Mouse (Mus musculus) intestine, embryonic 16.5 days (tissue): ENCODE measurements at regions not wholly inside any gene's neighbourhood (a gene's known extent, or its start where the extent isn't known, plus 50 kb on each side); places are given as distances from the start of the nearest gene placed in this dataset.
A peak's percentile ranks its signal among the peaks of the same experiment; 100 is the strongest.
"Not testable (repeated sequence)": the region's sequence is repeated elsewhere in the genome, so short reads cannot be mapped to it uniquely, and the experiment has no call there.

Source experiments
- ATAC-seq: fragments of 200-750 bp; cut with Nextera tagmentation; 2 replicates; pipeline ENCODE4 v1.8.0; 2017; ENCODE audit warnings: moderate TSS enrichment, moderate library complexity
- H3K27ac ChIP-seq: fragments of 300-500 bp; sonication (generic); 2 replicates; pipeline ENCODE4 v1.5.1; 2014; ENCODE audit warnings: mild to moderate bottlenecking, low read length
- H3K27me3 ChIP-seq: fragments of 300-500 bp; sonication (generic); replicated peaks from 2 replicates; pipeline ENCODE4 v1.6.1; 2014; ENCODE audit warnings: low read length, control low read depth, mixed read lengths; ENCODE audit not compliant: control insufficient read depth, insufficient read depth
- H3K36me3 ChIP-seq: fragments of 300-500 bp; sonication (generic); 2 replicates; pipeline ENCODE4 v1.6.1; 2014; ENCODE audit warnings: low read length, control low read depth; ENCODE audit not compliant: control insufficient read depth, insufficient read depth
- H3K4me1 ChIP-seq: fragments of 300-500 bp; sonication (generic); 2 replicates; pipeline ENCODE4 v1.6.1; 2014; ENCODE audit warnings: low read length, control low read depth, mixed read lengths; ENCODE audit not compliant: control insufficient read depth, insufficient read depth
- H3K4me2 ChIP-seq: fragments of 300-500 bp; sonication (generic); 2 replicates; pipeline ENCODE4 v1.6.1; 2014; ENCODE audit warnings: low read depth, low read length, control low read depth
- H3K4me3 ChIP-seq: fragments of 300-500 bp; sonication (generic); 2 replicates; pipeline ENCODE4 v1.5.1; 2014; ENCODE audit warnings: mild to moderate bottlenecking, low read length
- H3K9ac ChIP-seq: fragments of 300-500 bp; sonication (generic); 2 replicates; pipeline ENCODE4 v1.6.1; 2014; ENCODE audit warnings: low read depth, low read length
- H3K9me3 ChIP-seq: fragments of 300-500 bp; sonication (generic); 2 replicates; pipeline ENCODE4 v1.6.1; 2016; ENCODE audit warnings: low read length, control low read depth; ENCODE audit not compliant: control insufficient read depth
- WGBS: fragments of 180-500 bp; shearing (Covaris S2); extraction: QIAGEN DNeasy Blood & Tissue Kit; methylation state at CpG from one replicate; pipeline ENCODE4 v1.1.7; 2014; 5-methylcytosine and 5-hydroxymethylcytosine counted together

DNA sequence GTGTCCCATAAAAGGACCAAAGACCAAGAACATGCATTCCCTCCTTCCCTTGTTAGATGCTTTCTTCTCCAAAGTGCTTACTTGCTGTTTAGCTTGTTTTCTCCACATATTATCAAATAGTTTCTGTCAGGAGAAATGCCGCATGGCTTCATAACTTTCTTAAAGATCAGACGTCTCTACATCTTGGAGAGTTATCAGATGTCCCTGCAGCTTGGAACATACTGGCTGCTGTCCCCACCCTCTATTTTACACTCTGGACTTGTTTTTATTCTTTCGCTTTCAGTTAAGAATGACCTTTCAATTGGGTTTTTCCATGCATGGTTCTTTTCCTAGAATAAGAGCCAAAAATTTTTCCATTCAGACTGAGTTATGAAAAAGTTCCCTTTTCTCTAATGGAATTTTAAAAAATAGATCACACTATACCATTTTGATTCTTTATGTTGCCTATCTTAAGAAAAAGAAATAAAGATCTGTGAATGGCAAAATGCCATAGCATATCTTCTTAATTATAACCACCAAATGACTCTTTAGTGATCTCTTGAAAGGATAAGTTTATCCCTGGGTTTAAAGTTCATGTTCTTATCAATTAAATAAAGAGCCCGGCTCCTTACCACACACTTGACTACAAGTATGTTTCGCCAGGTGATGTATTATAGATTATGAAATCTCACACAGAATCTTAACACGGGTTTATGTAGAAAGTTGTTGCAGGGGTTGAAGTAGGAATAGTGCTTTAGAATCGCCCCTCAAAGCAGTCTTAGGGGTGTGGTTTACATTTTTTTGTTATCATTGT, 232.1 kb downstream of the Nfkbiz start:
- Histone ChIP-seq H3K9me3 (no peaks in the 10 kb centered on the region), H3K4me3 (no peak overlapping the region), H3K36me3 (no peaks in the 10 kb centered on the region), H3K27me3 (no peaks in the 10 kb centered on the region), H3K9ac (no peak overlapping the region), H3K4me1 (no peaks in the 10 kb centered on the region), H3K27ac (no peak overlapping the region), H3K4me2 (no peak overlapping the region)
- ATAC-seq: peak; percentile 59
- 60% methylated on average over 7 of the region's 7 CpGs for WGBS

DNA sequence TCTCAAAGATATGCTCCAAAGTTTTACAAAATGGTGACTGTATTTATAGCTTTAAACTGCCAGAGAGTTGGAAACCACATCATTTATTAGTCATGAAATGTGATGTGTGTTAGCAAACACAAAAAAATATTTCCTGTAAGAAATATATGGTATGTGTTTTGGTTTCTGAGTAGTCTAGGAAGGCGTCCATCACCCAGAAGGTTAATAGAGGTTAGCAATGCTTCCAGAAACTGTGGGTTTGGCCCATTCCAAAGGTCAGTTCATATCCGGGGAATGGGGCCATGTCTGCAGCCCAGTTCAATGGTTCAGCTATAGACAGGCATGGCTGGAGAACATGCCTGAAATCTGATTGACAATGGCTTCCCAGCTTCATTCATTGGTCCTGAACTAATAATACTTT, 235.1 kb downstream of the Nfkbiz start:
- Histone ChIP-seq H3K27ac (no peak overlapping the region), H3K4me2 (no peak overlapping the region), H3K4me1 (no peaks in the 10 kb centered on the region), H3K27me3 (no peaks in the 10 kb centered on the region), H3K9ac (no peak overlapping the region), H3K9me3 (no peaks in the 10 kb centered on the region), H3K36me3 (no peaks in the 10 kb centered on the region), H3K4me3 (no peak overlapping the region)
- no peak for ATAC-seq
- 72% methylated on average over 2 of the region's 2 CpGs for WGBS

DNA sequence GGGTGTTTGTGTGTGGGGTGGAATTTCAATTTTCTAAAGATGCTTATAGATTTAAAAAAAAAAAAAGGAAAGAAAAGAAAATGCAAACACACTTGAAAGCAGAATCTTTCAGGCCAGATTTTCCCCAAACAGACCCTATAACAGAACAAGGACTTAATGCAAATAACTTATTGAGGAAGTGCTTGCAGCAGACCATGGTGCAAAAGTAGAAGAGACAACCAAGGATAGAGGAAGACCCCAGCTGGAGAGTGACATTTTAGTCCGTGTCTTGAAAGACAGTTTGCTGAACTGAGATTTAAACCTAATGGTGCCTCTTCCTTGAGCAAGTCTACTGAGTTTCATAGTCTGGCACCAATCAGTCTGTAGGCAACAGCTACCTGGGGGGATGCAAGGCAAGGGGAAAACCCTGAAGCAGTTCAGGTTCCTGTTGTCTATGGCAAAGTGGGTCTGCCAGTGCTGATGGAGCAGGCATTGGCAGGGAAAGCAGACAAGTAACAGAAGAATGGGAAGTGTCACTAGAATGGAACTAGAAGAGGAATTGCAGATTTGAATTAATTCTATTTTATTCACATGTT, 249.2 kb downstream of the Nfkbiz start:
- Histone ChIP-seq H3K4me3 (no peak overlapping the region), H3K4me2 (no peak overlapping the region), H3K36me3 (no peaks in the 10 kb centered on the region), H3K9ac (no peak overlapping the region), H3K27ac (no peak overlapping the region), H3K27me3 (no peaks in the 10 kb centered on the region), H3K4me1 (no peaks in the 10 kb centered on the region), H3K9me3 (no peaks in the 10 kb centered on the region)
- no peak for ATAC-seq
- 77% methylated on average over 1 of the region's 1 CpGs for WGBS

DNA sequence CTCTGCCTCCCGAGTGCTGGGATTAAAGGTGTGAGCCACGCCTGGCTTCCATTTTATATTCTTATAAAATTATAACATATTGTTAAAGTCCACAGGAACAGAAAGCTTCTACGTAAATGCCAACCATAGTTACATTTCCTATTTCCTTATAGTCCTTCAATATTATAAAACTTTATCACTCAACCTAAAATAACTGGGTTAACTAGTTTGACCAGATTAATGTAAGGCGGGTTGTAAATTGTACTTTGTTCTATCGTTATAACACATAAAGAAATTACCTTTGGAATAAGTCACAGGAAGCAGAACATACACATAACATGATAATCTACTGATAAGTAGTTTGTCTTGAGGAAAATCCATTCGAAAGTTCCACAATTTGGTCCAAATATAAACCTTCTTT, 251.6 kb downstream of the Nfkbiz start:
- H3K27me3 ChIP-seq: no peaks in the 10 kb centered on the region
- H3K9me3 ChIP-seq: no peaks in the 10 kb centered on the region
- no peaks in the 10 kb centered on the region for H3K36me3 ChIP-seq

DNA sequence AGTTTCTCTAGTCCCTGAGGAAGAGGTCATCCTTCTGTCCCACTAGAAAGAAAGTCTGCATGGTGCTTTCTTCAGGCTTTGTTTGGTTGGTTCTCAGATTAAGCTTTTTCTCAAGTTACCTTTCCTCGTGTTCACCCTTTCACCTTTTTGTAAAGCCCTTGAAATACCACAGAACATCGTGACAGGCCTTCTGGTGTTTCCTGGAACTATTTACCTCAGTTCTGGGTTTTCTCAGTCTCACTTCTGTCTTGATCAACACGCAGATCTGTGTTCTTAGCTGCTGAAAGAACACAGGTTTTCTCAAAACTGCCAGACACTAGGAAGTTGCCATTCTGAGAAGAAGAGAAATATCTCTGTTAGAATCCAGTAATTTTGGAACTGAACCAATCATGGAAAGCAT, 255.8 kb downstream of the Nfkbiz start:
- WGBS: 32% methylated on average over 3 of the region's 3 CpGs
- Histone ChIP-seq H3K27me3 (no peaks in the 10 kb centered on the region), H3K4me3 (no peak overlapping the region), H3K4me1 (no peaks in the 10 kb centered on the region), H3K4me2 (no peak overlapping the region), H3K36me3 (no peaks in the 10 kb centered on the region), H3K9ac (no peak overlapping the region), H3K9me3 (no peaks in the 10 kb centered on the region), H3K27ac (no peak overlapping the region)
- ATAC-seq: no peak

More for the DNA sequence above, 251.6 kb downstream of the Nfkbiz start:
- 69% methylated on average over 6 of the region's 6 CpGs for WGBS
- Histone ChIP-seq H3K27ac (no peak overlapping the region), H3K9ac (no peak overlapping the region), H3K4me2 (no peak overlapping the region), H3K4me3 (no peak overlapping the region), H3K4me1 (no peaks in the 10 kb centered on the region)
- peak; percentile 69 for ATAC-seq

DNA sequence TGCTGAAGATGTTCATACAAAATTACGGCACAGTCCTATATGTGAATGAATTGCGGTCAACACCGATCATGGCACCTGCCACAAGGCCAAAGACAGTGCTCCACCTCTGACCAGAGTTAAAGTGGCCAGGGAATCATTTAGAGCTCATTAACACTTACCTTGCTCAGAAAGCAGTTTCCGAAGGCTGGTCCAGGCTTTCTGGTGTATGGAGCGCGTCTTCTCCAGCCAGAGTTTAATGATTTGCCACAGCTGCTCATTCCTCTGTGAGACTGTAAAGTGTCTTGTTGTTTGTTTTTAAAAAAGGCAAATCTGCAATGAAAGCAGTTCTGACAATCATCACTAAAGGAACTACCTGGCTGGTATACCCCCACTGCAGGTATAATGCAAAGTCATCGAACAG, 256.7 kb downstream of the Nfkbiz start:
- Histone ChIP-seq H3K36me3 (no peaks in the 10 kb centered on the region), H3K4me3 (no peak overlapping the region), H3K27me3 (no peaks in the 10 kb centered on the region), H3K9me3 (no peaks in the 10 kb centered on the region), H3K4me1 (no peaks in the 10 kb centered on the region), H3K4me2 (no peak overlapping the region), H3K27ac (no peak overlapping the region), H3K9ac (no peak overlapping the region)
- no peak for ATAC-seq
- 76% methylated on average over 7 of the region's 7 CpGs for WGBS

DNA sequence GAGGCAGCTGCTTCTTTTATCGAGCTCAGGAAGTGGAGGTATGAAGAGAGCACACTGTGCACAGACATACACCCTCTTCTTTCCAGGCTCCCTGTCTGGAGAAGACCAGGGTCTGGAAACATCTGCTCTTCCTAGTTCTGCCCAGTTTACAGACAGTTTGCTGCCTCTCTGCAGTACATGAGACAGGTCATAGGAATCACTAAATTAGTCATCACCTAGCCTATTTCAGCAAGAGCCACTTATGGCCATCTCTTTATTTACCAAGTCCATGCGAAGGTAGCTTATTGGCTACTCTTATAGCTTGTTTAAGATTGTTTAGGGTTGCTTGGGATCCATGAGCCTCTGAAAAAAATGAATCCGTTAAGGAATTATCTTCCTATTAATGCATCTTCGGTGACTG, 257.9 kb downstream of the Nfkbiz start:
- Histone ChIP-seq H3K4me3 (no peak overlapping the region), H3K9ac (no peak overlapping the region), H3K27me3 (no peaks in the 10 kb centered on the region), H3K27ac (no peak overlapping the region), H3K4me1 (no peaks in the 10 kb centered on the region), H3K9me3 (no peaks in the 10 kb centered on the region), H3K4me2 (no peak overlapping the region), H3K36me3 (no peaks in the 10 kb centered on the region)
- 81% methylated on average over 4 of the region's 4 CpGs for WGBS
- ATAC-seq: no peak

DNA sequence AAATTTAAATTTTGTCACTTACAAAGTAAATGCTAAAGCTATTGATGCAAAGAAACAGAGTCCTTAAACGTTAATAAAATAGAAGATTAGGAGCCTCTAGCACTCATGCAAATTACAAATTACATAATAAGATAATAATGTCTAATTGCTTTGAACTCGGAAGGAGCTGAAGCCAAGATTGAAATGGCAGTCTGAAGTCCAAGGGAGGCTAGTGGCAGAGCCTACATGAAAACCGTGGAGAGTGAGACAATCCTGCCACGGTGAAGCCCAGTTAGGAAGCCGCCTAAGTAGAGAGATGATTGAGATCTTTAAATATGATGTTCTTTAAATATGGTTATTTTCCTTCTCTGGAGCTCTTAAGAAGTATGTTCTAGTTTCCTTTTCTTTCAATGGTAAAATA, 260.0 kb downstream of the Nfkbiz start:
- no peak overlapping the region for H3K27ac ChIP-seq
- no peaks in the 10 kb centered on the region for H3K4me1 ChIP-seq
- H3K27me3 ChIP-seq: no peaks in the 10 kb centered on the region
- no peak overlapping the region for H3K9ac ChIP-seq
- H3K9me3 ChIP-seq: no peaks in the 10 kb centered on the region
- ATAC-seq: 0 out of 2 replicates have a peak, but pooled peaks have one; percentile 12
- 70% methylated on average over 5 of the region's 5 CpGs for WGBS
- no peaks in the 10 kb centered on the region for H3K36me3 ChIP-seq
- H3K4me2 ChIP-seq: no peak overlapping the region
- no peak overlapping the region for H3K4me3 ChIP-seq

DNA sequence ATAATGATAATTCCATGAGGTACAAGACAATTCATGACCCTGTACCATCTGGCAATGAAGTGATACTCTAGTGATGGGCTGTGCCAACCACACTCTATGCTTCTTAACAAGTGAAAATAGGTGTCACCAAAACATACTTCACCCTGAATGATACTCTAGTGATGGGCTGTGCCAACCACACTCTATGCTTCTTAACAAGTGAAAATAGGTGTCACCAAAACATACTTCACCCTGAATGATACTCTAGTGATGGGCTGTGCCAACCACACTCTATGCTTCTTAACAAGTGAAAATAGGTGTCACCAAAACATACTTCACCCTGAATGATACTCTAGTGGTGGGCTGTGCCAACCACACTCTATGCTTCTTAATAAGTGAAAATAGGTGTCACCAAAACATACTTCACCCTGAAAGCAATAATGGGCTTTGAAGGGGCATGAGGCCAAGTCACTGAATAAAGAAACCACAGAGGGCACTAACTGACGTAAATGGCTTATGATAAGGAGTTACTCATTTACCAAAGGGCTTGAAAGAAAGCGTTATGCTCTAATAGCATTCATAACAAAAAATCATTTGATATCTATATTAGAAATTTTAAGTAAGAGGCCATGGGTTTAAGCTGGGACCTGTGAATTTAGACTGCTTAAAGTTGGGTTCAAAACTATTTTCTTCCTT, 263.0 kb downstream of the Nfkbiz start:
- not testable (repeated sequence) for H3K36me3 ChIP-seq, H3K4me2 ChIP-seq, H3K27ac ChIP-seq, H3K9ac ChIP-seq, H3K4me3 ChIP-seq, H3K27me3 ChIP-seq, H3K4me1 ChIP-seq, H3K9me3 ChIP-seq
- ATAC-seq: peak; percentile 62
- 73% methylated on average over 2 of the region's 2 CpGs for WGBS
